Mouse (Mus musculus): ENCODE data around the gene Slc12a1. TPM values are rescaled to one million over a fixed set of nuclear protein-coding genes. Genes with fewer than 3 reads are reported as not detected.
"Not testable (repeated sequence)": the region's sequence is repeated elsewhere in the genome, so short reads cannot be mapped to it uniquely, and the experiment has no call there.

Slc12a1 gene
- polyA plus RNA-seq (2015; fragmentation: Nextera tagmentation; extraction: Ambion mirVana), result 0.03 TPM in 1 of 2 replicates, not detected in the other

DNA sequence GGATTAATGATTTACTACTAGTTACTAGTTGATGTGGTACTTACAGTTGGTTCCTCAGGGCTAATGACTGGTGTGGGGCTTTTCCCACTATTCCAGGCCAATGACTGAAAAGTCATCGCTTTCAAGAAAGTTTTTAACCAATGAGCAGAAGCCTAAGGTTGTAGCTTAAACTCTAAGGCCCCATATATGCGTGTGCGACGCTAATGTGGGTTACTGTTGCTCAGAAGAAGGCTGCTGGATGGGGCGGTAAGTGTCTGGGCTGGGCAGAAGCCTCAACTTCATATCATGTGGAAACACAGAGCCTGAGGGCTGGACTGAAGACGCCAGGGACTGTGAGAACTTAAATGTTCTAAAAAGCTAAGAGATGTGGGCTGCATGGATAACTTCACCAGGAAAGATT, at the start of gene Slc12a1:
Slc12a1 (plus strand) TSS at position 118 of the 400 bp plus-strand sequence.
- no peak for ATAC-seq (ENCODE audit: low read depth)
- Histone ChIP-seq H3K4me2 (ENCODE audit: low read depth, low read length) (no peak within 1 kb of the TSS), H3K9me3 (ENCODE audit: control insufficient read depth, low read length) (no peaks in the 10 kb centered on the region), H3K4me1 (replicated peaks; ENCODE audit: control insufficient read depth, insufficient read depth, low read length) (0 out of 2 replicates have a peak, but pooled peaks cover 2% of the 10 kb centered on the region), H3K9ac (ENCODE audit: low read length) (no peak within 1 kb of the TSS), H3K27ac (ENCODE audit: low read length) (no peak within 1 kb of the TSS), H3K36me3 (ENCODE audit: control insufficient read depth, insufficient read depth, low read length) (no peaks in the 10 kb centered on the region), H3K27me3 (ENCODE audit: control insufficient read depth, insufficient read depth, low read depth, low read length) (no peaks in the 10 kb centered on the region), H3K4me3 (ENCODE audit: low read length) (no peak within 1 kb of the TSS)
- 84% methylated on average over 6 of the region's 6 CpGs for WGBS

DNA sequence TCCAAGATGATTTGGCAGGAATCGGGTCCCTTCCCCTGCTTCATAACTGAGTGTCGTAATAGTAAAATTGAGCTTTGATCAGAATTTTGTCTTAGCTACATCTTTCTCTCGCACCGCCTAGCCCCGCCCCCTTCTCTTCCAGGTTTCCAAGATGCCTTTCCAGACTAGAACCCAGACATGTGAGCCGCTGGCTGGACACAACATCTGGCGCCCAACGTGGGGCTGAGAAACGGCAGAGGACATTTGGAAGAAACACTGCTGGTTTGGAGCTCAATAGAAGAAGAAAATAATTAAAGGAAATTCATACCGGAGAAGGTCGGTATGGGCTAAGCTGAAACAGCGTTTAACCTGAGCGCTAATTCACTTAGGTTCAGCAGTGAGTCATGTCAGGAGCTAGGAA, 47.8 kb upstream of the Slc12a1 start:
- not testable (repeated sequence) for H3K4me2 ChIP-seq (ENCODE audit: low read depth, low read length); H3K27me3 ChIP-seq (ENCODE audit: control insufficient read depth, insufficient read depth, low read depth, low read length); H3K27ac ChIP-seq (ENCODE audit: low read length); ATAC-seq (ENCODE audit: low read depth); H3K9me3 ChIP-seq (ENCODE audit: control insufficient read depth, low read length); H3K4me1 ChIP-seq (replicated peaks; ENCODE audit: control insufficient read depth, insufficient read depth, low read length); H3K4me3 ChIP-seq (ENCODE audit: low read length); H3K9ac ChIP-seq (ENCODE audit: low read length)
- 96% methylated on average over 13 of the region's 13 CpGs for WGBS
- H3K36me3 ChIP-seq (ENCODE audit: control insufficient read depth, insufficient read depth, low read length), result peaks cover 27% of the 10 kb centered on the region

DNA sequence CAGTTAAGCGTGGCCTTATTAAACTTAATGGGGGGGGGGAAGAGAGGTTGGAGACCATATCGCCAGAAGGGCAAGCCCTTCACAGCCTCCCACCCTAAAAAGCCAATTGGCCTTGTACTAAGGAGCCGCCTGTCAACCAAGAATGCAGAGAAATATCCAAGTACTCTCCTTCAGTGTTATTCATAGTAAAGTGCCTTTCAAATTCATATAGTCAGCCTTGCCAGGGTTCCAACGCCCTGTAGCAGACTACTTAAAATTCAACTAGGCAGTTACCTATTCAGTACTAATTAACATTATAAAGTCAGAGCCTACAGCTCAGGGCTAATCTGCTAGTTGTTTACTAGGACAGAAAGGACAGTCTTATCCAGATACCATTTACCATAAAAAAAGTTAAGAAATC, 45.8 kb upstream of the Slc12a1 start:
- peaks cover 20% of the 10 kb centered on the region for H3K36me3 ChIP-seq (ENCODE audit: control insufficient read depth, insufficient read depth, low read length)
- not testable (repeated sequence) for ATAC-seq (ENCODE audit: low read depth); H3K9me3 ChIP-seq (ENCODE audit: control insufficient read depth, low read length); H3K27me3 ChIP-seq (ENCODE audit: control insufficient read depth, insufficient read depth, low read depth, low read length); H3K4me1 ChIP-seq (replicated peaks; ENCODE audit: control insufficient read depth, insufficient read depth, low read length); H3K27ac ChIP-seq (ENCODE audit: low read length); H3K9ac ChIP-seq (ENCODE audit: low read length); H3K4me2 ChIP-seq (ENCODE audit: low read depth, low read length); H3K4me3 ChIP-seq (ENCODE audit: low read length)
- 97% methylated on average over 4 of the region's 4 CpGs for WGBS

DNA sequence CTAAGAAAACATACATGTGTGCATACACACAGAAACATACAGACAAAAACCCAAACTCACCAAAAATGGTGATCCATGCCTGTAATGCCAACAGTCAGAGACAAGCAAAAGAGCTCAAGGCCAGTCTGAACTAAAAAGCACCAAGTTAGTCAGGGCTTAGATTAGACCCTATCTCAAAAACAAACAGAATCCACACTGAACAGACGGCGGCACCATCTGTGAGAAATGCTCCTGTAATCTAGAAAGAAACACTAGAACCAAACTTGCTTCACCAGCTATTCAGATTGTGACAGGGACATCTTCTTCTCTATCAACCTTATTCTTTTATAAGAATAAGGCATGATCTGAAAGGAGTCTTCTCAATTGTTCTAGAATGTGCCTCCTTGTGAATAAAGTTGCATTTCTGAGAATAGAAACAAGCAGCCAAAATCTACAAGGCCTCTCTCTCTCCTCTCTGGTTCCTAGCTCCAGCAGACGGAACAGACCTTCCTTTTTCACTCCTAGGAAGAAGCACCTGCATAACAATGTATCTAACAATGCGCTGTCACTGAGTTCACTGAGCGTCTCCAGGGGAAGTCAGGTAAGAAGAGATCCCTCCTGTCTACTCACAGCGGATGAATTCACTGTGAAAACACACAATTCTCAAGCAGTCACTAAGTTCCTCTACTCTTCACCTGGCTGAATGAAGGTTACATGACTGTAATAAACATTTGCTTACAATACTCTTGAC, 32.8 kb upstream of the Slc12a1 start:
- H3K27me3 ChIP-seq (ENCODE audit: control insufficient read depth, insufficient read depth, low read depth, low read length), result no peaks in the 10 kb centered on the region
- H3K4me3 ChIP-seq (ENCODE audit: low read length), result no peak overlapping the region
- 65% methylated on average over 6 of the region's 6 CpGs for WGBS
- peaks cover 13% of the 10 kb centered on the region for H3K4me1 ChIP-seq (replicated peaks; ENCODE audit: control insufficient read depth, insufficient read depth, low read length)
- H3K9ac ChIP-seq (ENCODE audit: low read length), result no peak overlapping the region
- H3K9me3 ChIP-seq (ENCODE audit: control insufficient read depth, low read length), result no peaks in the 10 kb centered on the region
- H3K27ac ChIP-seq (ENCODE audit: low read length), result no peak overlapping the region
- peaks cover 10% of the 10 kb centered on the region for H3K36me3 ChIP-seq (ENCODE audit: control insufficient read depth, insufficient read depth, low read length)
- no peak for ATAC-seq (ENCODE audit: low read depth)
- H3K4me2 ChIP-seq (ENCODE audit: low read depth, low read length), result no peak overlapping the region

DNA sequence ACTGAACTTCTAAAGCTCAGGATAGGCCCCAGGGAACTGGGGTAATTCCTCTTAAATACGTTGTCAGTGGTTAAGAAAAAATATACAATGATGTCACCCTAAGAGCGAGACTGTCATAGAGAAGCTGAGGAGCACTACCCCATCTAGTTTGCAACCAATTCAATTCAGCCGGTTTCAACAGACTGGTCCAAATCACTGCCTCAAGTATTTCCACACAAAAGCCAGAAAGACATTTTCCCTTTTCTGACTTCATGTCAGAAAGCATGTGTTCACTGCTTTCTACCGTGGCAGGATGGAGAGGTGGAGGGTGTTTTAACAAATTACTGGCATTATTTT, 30.0 kb upstream of the Slc12a1 start:
- H3K9ac ChIP-seq (ENCODE audit: low read length), result peak overlapping the region; percentile 81
- no peak for ATAC-seq (ENCODE audit: low read depth)
- no peaks in the 10 kb centered on the region for H3K27me3 ChIP-seq (ENCODE audit: control insufficient read depth, insufficient read depth, low read depth, low read length)
- H3K36me3 ChIP-seq (ENCODE audit: control insufficient read depth, insufficient read depth, low read length), result no peaks in the 10 kb centered on the region
- H3K4me2 ChIP-seq (ENCODE audit: low read depth, low read length), result peak overlapping the region; percentile 68
- H3K9me3 ChIP-seq (ENCODE audit: control insufficient read depth, low read length), result no peaks in the 10 kb centered on the region
- peaks cover 13% of the 10 kb centered on the region for H3K4me1 ChIP-seq (replicated peaks; ENCODE audit: control insufficient read depth, insufficient read depth, low read length)
- 4% methylated on average over 4 of the region's 4 CpGs for WGBS
- H3K27ac ChIP-seq (ENCODE audit: low read length), result peak overlapping the region; percentile 79; the same call in 1 of the 2 replicates
- H3K4me3 ChIP-seq (ENCODE audit: low read length), result peak overlapping the region; percentile 69

DNA sequence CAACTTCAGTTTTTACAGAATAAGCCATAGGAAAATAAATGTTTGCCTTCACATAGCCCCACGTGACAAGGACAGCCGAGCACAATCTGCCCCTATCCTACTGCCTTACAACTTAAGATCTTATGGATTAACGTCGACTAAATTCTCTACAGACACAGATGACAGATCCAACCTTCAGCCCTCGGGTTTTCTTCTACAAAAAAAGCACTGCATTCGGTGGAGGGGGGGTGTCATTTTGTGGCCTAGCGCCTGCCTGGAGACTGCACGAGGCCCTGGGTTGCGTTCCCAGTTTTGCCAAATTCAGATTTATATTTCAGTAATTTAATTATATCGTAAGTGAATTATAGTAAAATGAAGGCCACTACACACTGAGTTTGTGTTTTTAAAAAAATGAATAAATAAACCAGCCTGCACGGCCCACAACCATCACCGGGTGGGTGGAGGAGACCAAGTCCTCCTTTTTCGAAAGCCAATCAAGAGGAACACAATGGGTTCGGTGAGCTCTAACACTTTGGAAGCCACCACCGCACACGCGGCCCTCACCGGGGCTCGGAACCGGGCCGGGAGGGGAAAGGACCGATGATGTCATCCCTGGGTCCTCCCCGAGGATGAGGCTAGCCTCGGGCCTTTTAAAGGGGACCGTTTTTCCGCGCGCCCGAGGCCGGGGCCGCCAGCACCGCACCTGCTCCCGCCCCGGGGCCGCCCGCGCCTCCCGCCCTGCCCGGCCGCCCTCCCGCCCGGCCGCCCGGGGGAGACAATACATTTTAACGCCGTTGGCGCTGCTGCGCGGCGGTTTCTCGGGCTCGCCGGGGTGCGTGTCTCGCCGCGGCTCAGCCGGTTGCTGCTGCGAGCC, 29.5 kb upstream of the Slc12a1 start:
- H3K36me3 ChIP-seq (ENCODE audit: control insufficient read depth, insufficient read depth, low read length), result no peaks in the 10 kb centered on the region
- peak overlapping the region; percentile 79 for H3K27ac ChIP-seq (ENCODE audit: low read length)
- peak overlapping the region; percentile 68 for H3K4me2 ChIP-seq (ENCODE audit: low read depth, low read length)
- peak; percentile 82 for ATAC-seq (ENCODE audit: low read depth)
- H3K4me1 ChIP-seq (replicated peaks; ENCODE audit: control insufficient read depth, insufficient read depth, low read length), result peaks cover 13% of the 10 kb centered on the region
- no peaks in the 10 kb centered on the region for H3K9me3 ChIP-seq (ENCODE audit: control insufficient read depth, low read length)
- whole genome bisulfite sequencing, result under 1% methylated on average over 33 of the region's 59 CpGs
- no peaks in the 10 kb centered on the region for H3K27me3 ChIP-seq (ENCODE audit: control insufficient read depth, insufficient read depth, low read depth, low read length)
- H3K9ac ChIP-seq (ENCODE audit: low read length), result peak overlapping the region; percentile 81
- H3K4me3 ChIP-seq (ENCODE audit: low read length), result peak overlapping the region; percentile 69

DNA sequence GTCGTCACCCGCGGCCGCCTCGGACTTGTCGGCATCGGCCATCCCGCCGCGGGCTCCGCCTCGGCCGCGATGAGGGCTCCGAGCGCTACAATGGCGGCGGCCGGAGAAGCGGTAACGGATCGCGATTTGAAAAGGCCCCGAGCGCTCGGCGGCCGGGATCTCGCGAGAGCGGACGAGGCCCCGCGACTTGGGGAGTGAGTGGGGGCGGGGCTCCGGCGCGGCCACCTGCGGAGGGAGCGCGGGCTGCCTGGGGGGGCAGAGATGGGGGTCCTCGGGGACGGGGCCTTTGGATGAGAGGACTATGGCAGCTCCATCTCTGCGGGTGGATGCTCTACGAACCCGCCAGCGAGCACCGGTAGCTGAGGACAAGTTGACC, 28.8 kb upstream of the Slc12a1 start, which contains the start of gene Myef2:
Myef2 (minus strand) TSS at position 185 of the 376 bp plus-strand sequence.
- Histone ChIP-seq H3K27me3 (ENCODE audit: control insufficient read depth, insufficient read depth, low read depth, low read length) (no peaks in the 10 kb centered on the region), H3K36me3 (ENCODE audit: control insufficient read depth, insufficient read depth, low read length) (no peaks in the 10 kb centered on the region), H3K4me3 (ENCODE audit: low read length) (peak within 1 kb of the TSS; percentile 69), H3K9me3 (ENCODE audit: control insufficient read depth, low read length) (no peaks in the 10 kb centered on the region), H3K4me1 (replicated peaks; ENCODE audit: control insufficient read depth, insufficient read depth, low read length) (peaks cover 13% of the 10 kb centered on the region), H3K27ac (ENCODE audit: low read length) (peak within 1 kb of the TSS; percentile 79), H3K9ac (ENCODE audit: low read length) (peak within 1 kb of the TSS; percentile 81), H3K4me2 (ENCODE audit: low read depth, low read length) (peak within 1 kb of the TSS; percentile 68)
- ATAC-seq (ENCODE audit: low read depth), result peak; percentile 91
- under 1% methylated on average over 41 of the region's 48 CpGs for WGBS

DNA sequence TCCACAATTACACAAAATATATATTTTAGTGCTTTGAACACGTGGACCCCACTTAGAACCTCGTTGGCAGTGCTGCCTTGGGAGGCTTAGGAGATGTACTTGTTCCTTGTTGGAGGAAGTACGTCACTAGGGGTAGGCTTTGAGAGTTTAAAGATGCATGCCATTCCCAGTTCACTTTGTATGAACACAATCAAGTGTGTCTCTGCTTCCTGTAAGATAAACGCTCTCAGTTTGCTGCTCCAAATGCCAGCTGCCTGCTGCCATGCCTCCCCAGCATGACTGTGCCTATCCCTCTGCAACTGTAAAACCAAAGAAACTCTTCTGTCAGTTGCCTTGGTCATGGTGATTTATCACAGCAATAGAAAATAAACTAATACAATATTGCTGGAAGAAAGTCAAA, 26.5 kb upstream of the Slc12a1 start:
- no peak for ATAC-seq (ENCODE audit: low read depth)
- no peaks in the 10 kb centered on the region for H3K27me3 ChIP-seq (ENCODE audit: control insufficient read depth, insufficient read depth, low read depth, low read length)
- WGBS, result 28% methylated on average over 4 of the region's 4 CpGs
- H3K9me3 ChIP-seq (ENCODE audit: control insufficient read depth, low read length), result no peaks in the 10 kb centered on the region
- no peak overlapping the region for H3K4me2 ChIP-seq (ENCODE audit: low read depth, low read length)
- peaks cover 13% of the 10 kb centered on the region for H3K4me1 ChIP-seq (replicated peaks; ENCODE audit: control insufficient read depth, insufficient read depth, low read length)
- H3K36me3 ChIP-seq (ENCODE audit: control insufficient read depth, insufficient read depth, low read length), result no peaks in the 10 kb centered on the region
- H3K27ac ChIP-seq (ENCODE audit: low read length), result no peak overlapping the region
- no peak overlapping the region for H3K4me3 ChIP-seq (ENCODE audit: low read length)
- no peak overlapping the region for H3K9ac ChIP-seq (ENCODE audit: low read length)

DNA sequence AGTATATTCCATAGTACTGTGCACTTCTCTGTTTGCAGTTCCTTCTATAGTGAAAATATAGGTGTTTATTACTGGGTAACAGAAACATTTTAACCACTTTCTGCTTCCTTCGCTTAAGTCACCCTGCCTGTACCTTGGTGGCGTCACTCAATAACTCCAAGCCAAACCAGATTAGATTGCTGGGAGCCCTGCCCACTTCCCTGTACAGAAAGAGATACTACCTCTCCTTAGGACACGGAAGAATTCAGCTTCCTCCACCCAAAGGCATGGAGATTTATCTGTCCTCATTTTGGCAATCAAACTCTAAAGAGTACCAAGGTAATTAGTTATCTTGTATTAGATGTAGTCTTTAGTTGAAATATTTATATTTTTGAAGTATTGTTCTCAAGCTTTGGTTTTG, 25.5 kb upstream of the Slc12a1 start:
- ATAC-seq (ENCODE audit: low read depth), result no peak
- H3K9ac ChIP-seq (ENCODE audit: low read length), result no peak overlapping the region
- 67% methylated on average over 3 of the region's 3 CpGs for WGBS

More for the DNA sequence above, 25.5 kb upstream of the Slc12a1 start:
- Histone ChIP-seq H3K36me3 (ENCODE audit: control insufficient read depth, insufficient read depth, low read length) (no peaks in the 10 kb centered on the region), H3K4me2 (ENCODE audit: low read depth, low read length) (no peak overlapping the region), H3K4me3 (ENCODE audit: low read length) (no peak overlapping the region), H3K4me1 (replicated peaks; ENCODE audit: control insufficient read depth, insufficient read depth, low read length) (peaks cover 5% of the 10 kb centered on the region), H3K27ac (ENCODE audit: low read length) (no peak overlapping the region), H3K9me3 (ENCODE audit: control insufficient read depth, low read length) (no peaks in the 10 kb centered on the region), H3K27me3 (ENCODE audit: control insufficient read depth, insufficient read depth, low read depth, low read length) (no peaks in the 10 kb centered on the region)

All from lung, embryonic 16.5 days (tissue).